Mouse (Mus musculus): ENCODE data around the gene Cd200. TPM values are rescaled to one million over a fixed set of nuclear protein-coding genes. Genes with fewer than 3 reads are reported as not detected.

The Cd200 gene
- polyA plus RNA-seq, 1 experiment, result 30.2 TPM

- DNase-seq (ENCODE audit: low read depth, low spot score), result no peak
- WGBS, result 90% methylated on average over 5 of the region's 5 CpGs
Measured at GRCm38 (mm10) chr16:45346930-45347387, 61.9 kb downstream of the Cd200 start.

GRCm38 (mm10) chr16:45346367-45346766 lies 62.5 kb downstream of the Cd200 start:
- WGBS, result 90% methylated on average over 2 of the region's 2 CpGs
- no peak for DNase-seq (ENCODE audit: low read depth, low spot score)

GRCm38 (mm10) chr16:45344879-45345278 lies 64.0 kb downstream of the Cd200 start:
- no peak for DNase-seq (ENCODE audit: low read depth, low spot score)
- WGBS, result 76% methylated on average over 2 of the region's 2 CpGs

- no peak for DNase-seq (ENCODE audit: low read depth, low spot score)
Measured at GRCm38 (mm10) chr16:45336478-45336877, 72.4 kb downstream of the Cd200 start.

GRCm38 (mm10) chr16:45334891-45335290 lies 74.0 kb downstream of the Cd200 start:
- 72% methylated on average over 5 of the region's 5 CpGs for WGBS
- no peak for DNase-seq (ENCODE audit: low read depth, low spot score)

More at GRCm38 (mm10) chr16:45336478-45336877, 72.4 kb downstream of the Cd200 start:
- 71% methylated on average over 1 of the region's 1 CpGs for WGBS

- WGBS, result 93% methylated on average over 2 of the region's 2 CpGs
- DNase-seq (ENCODE audit: low read depth, low spot score), result no peak
Measured at GRCm38 (mm10) chr16:45334376-45334765, 74.5 kb downstream of the Cd200 start.

- WGBS, result 86% methylated on average over 8 of the region's 8 CpGs
- DNase-seq (ENCODE audit: low read depth, low spot score), result no peak
Measured at GRCm38 (mm10) chr16:45333678-45334375, 75.0 kb downstream of the Cd200 start.

- DNase-seq (ENCODE audit: low read depth, low spot score), result no peak
- WGBS, result 59% methylated on average over 8 of the region's 8 CpGs
Measured at GRCm38 (mm10) chr16:45332591-45332990, 76.3 kb downstream of the Cd200 start.

Other genes with a start within 250 kb of the Cd200 start
- 2.2 and 2.5 TPM in 2 replicates for gene Btla, start 184.7 kb downstream of the Cd200 start, polyA plus RNA-seq (2012; rRNA removed)
- 2.9 and 7.0 TPM in 2 replicates for gene Gm609, start 83.9 kb upstream of the Cd200 start, polyA plus RNA-seq (2012; rRNA removed)
- gene Gm17783, start 123.0 kb upstream of the Cd200 start, polyA plus RNA-seq (2012; rRNA removed), result 4.4 and 14.3 TPM in 2 replicates
- gene Slc9c1, start 126.3 kb upstream of the Cd200 start, polyA plus RNA-seq (2012; rRNA removed), result not detected in 2 replicates
- gene Gcsam, start 201.3 kb upstream of the Cd200 start, polyA plus RNA-seq (2012; rRNA removed), result 0.99 and 1.0 TPM in 2 replicates
- 3.0 and 4.8 TPM in 2 replicates for gene BC016579, start 245.0 kb upstream of the Cd200 start, polyA plus RNA-seq (2012; rRNA removed)